Mouse (Mus musculus) macrophage (primary cell): ENCODE data around the gene Olfr1457. TPM values are rescaled to one million over a fixed set of nuclear protein-coding genes. Genes with fewer than 3 reads are reported as not detected.

Source experiments
- H3K27ac ChIP-seq: fragments of 350-480 bp; formaldehyde crosslinking; 2 replicates; pipeline ENCODE4 v1.9.0; 2021
- H3K36me3 ChIP-seq: fragments of 350-480 bp; formaldehyde crosslinking; 2 replicates; pipeline ENCODE4 v1.9.0; 2021; ENCODE audit errors: inconsistent target
- H3K4me3 ChIP-seq: fragments of 350-480 bp; formaldehyde crosslinking; 2 replicates; pipeline ENCODE4 v1.9.0; 2021; ENCODE audit errors: inconsistent target
- H3K79me2 ChIP-seq: fragments of 350-480 bp; formaldehyde crosslinking; 2 replicates; pipeline ENCODE4 v1.9.0; 2021; ENCODE audit errors: inconsistent target
- WGBS: methylation state at CpG from one replicate; pipeline ENCODE4 v1.1.7; 2026; ENCODE audit warnings: inconsistent platforms; ENCODE audit not compliant: missing documents; 5-methylcytosine and 5-hydroxymethylcytosine counted together
- polyA plus RNA-seq: library from polyadenylated mRNA; stranded (reverse); fragments of 250-400 nt; gene quantifications from 3 replicates; pipeline ENCODE4 v1.2.4, GENCODE M21; 2018; ENCODE audit warnings: inconsistent platforms
- total RNA-seq, 78 experiments: library from RNA; depleted of rRNA; stranded (reverse); fragments of 250-400 nt; gene quantifications; 1 replicate in 9 of 78; 2 replicates in 24 of 78; 3 replicates in 43 of 78; 4 replicates in 2 of 78; pipeline ENCODE4 v1.2.4; 2018; ENCODE audit warnings: inconsistent platforms in 56 of 78

The Olfr1457 gene
- not detected for total RNA-seq (2018; cell fraction: chromatin; rRNA removed)
- not detected for total RNA-seq (2018; cell fraction: cytosol; rRNA removed)
- not detected for total RNA-seq (2018; cell fraction: nucleus; rRNA removed)
- polyA plus RNA-seq, result not detected in 3 replicates

DNA sequence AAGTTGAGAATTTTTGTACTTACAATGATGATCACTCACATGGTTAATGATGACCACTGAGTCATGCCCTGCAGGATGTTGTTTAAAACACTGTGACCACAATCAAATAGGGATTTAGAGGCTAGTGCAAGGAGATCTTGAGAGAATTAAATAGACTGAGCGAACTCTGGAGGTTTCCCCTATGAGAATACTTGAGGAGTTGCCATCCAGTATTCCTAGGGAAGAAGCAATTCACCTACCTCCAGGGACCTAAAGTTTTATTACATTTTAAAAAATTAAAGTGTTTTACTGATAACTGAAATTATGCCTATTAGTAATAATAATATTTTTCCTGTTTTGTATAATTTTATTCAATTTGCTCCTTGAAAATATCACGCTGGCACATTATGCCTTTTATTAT is at the start of gene Olfr1457:
TSS of gene Olfr1457 (minus strand) at position 101 of the 400 bp plus-strand sequence.
- Histone ChIP-seq H3K36me3 (no peaks in the 10 kb centered on the region), H3K27ac (no peak within 1 kb of the TSS), H3K4me3 (no peak within 1 kb of the TSS), H3K79me2 (no peaks in the 10 kb centered on the region)
- 90% methylated on average over 2 of the region's 2 CpGs for WGBS

DNA sequence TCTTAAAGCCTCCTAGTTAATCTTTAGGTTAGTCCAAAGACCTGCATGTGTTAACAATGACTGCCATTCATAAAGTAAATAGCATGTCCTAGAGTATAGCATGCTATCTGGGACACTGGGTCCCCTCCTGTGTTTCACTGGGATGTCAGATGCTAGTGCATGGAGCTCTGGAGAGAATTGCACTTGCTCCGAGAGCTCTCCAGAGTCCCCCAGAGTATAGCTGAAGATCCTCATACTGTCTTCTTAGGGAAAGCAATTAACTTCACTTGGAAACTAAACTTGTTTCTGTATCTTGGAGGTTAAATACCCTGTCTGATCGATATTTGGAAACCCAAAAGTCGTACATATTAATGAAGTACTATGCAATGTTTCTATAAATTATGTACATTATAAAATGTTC is 9.0 kb upstream of the Olfr1457 start, which contains the start of gene Olfr1458:
TSS of gene Olfr1458 (minus strand) at position 101 of the 400 bp plus-strand sequence.
- Histone ChIP-seq H3K79me2 (no peaks in the 10 kb centered on the region), H3K27ac (no peak within 1 kb of the TSS), H3K36me3 (no peaks in the 10 kb centered on the region), H3K4me3 (no peak within 1 kb of the TSS)
- 93% methylated on average over 3 of the region's 3 CpGs for WGBS

DNA sequence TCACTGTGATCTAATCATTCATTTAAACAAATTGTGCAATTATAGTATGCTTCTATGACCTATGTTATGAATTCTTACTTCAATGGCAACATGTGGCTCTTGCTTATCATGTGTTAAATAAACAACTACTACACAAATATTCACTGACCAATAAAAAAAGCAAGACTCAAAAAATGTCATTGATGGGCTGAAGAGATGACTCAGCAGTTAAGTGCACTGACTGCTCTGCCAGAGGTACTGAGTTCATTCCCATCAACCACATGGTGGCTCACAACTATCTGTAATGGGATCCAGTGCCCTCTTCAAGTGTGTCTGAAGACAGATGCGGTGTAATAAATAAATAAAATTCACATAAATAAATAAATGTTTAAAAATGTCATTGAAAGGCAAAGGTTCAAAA is 3.8 kb downstream of the Olfr1457 start:
- Histone ChIP-seq H3K4me3 (no peak overlapping the region), H3K27ac (no peak overlapping the region), H3K79me2 (no peaks in the 10 kb centered on the region), H3K36me3 (no peaks in the 10 kb centered on the region)
- 90% methylated on average over 1 of the region's 1 CpGs for WGBS

DNA sequence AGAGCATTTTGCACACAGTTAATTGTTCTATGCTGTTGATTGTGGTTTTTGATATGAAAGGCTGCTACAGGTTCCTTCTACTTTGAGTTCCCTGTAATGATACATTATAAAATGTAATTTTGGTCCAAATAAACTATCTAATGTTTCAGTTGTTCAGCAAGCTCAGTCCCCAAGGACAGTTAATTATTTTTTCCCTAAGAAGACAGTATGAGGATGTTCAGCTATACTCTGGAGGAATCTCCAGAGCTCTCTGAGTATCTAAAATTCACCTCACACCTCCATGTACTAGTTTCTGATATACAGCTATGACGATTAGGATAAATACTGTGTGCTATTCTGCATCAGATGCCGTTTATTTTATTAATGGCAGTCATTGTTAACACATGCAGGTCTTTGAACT is 37.4 kb downstream of the Olfr1457 start, which contains the start of gene Olfr1454:
TSS of gene Olfr1454 (plus strand) at position 301 of the 400 bp plus-strand sequence.
- H3K4me3 ChIP-seq, result no peak within 1 kb of the TSS
- no peak within 1 kb of the TSS for H3K27ac ChIP-seq
- 67% methylated on average over 2 of the region's 2 CpGs for WGBS
- H3K36me3 ChIP-seq, result no peaks in the 10 kb centered on the region
- no peaks in the 10 kb centered on the region for H3K79me2 ChIP-seq

Other genes starting within 250 kb of the Olfr1457 start
- 0.14 to 0.44 TPM (median 0.25 TPM) in 3 replicates for gene Olfr1444, start 240.6 kb downstream of the Olfr1457 start, polyA plus RNA-seq
- not detected in 3 replicates for gene Olfr1445, start 214.0 kb downstream of the Olfr1457 start, polyA plus RNA-seq
- gene Olfr1446, start 204.4 kb downstream of the Olfr1457 start, polyA plus RNA-seq, result not detected in 3 replicates
- gene Olfr1447, start 194.1 kb downstream of the Olfr1457 start, polyA plus RNA-seq, result not detected in 3 replicates
- not detected in 3 replicates for gene Olfr1448, start 173.5 kb downstream of the Olfr1457 start, polyA plus RNA-seq
- not detected in 3 replicates for gene Olfr1449, start 167.1 kb downstream of the Olfr1457 start, polyA plus RNA-seq
- gene Olfr1450, start 147.6 kb downstream of the Olfr1457 start, polyA plus RNA-seq, result not detected in 3 replicates
- gene Olfr1451, start 102.9 kb downstream of the Olfr1457 start, polyA plus RNA-seq, result not detected in 3 replicates
- gene Olfr1453, start 69.6 kb downstream of the Olfr1457 start, polyA plus RNA-seq, result not detected in 3 replicates
- gene Olfr1454, start 37.3 kb downstream of the Olfr1457 start, polyA plus RNA-seq, result not detected in 3 replicates
- gene Olfr1458, start 8.9 kb upstream of the Olfr1457 start, polyA plus RNA-seq, result not detected in 3 replicates
- not detected in 3 replicates for gene Olfr1459, start 51.7 kb upstream of the Olfr1457 start, polyA plus RNA-seq
- gene Olfr1461, start 65.1 kb upstream of the Olfr1457 start, polyA plus RNA-seq, result not detected in 3 replicates
- gene Olfr1462, start 87.8 kb upstream of the Olfr1457 start, polyA plus RNA-seq, result not detected in 3 replicates
- gene Olfr1463, start 133.4 kb upstream of the Olfr1457 start, polyA plus RNA-seq, result not detected in 3 replicates
- not detected in 3 replicates for gene Olfr1465, start 217.7 kb upstream of the Olfr1457 start, polyA plus RNA-seq
- not detected in 3 replicates for gene Olfr1466, start 241.0 kb upstream of the Olfr1457 start, polyA plus RNA-seq